Mouse (Mus musculus): ENCODE results near the gene Rai1. TPM values are rescaled to one million over a fixed set of nuclear protein-coding genes. Genes with fewer than 3 reads are reported as not detected.
A peak's percentile ranks its signal among the peaks of the same experiment; 100 is the strongest.

Rai1 gene
- polyA plus RNA-seq (2015; fragmentation: Nextera tagmentation; extraction: Ambion mirVana), result 22.9 and 23.9 TPM in 2 replicates

DNA sequence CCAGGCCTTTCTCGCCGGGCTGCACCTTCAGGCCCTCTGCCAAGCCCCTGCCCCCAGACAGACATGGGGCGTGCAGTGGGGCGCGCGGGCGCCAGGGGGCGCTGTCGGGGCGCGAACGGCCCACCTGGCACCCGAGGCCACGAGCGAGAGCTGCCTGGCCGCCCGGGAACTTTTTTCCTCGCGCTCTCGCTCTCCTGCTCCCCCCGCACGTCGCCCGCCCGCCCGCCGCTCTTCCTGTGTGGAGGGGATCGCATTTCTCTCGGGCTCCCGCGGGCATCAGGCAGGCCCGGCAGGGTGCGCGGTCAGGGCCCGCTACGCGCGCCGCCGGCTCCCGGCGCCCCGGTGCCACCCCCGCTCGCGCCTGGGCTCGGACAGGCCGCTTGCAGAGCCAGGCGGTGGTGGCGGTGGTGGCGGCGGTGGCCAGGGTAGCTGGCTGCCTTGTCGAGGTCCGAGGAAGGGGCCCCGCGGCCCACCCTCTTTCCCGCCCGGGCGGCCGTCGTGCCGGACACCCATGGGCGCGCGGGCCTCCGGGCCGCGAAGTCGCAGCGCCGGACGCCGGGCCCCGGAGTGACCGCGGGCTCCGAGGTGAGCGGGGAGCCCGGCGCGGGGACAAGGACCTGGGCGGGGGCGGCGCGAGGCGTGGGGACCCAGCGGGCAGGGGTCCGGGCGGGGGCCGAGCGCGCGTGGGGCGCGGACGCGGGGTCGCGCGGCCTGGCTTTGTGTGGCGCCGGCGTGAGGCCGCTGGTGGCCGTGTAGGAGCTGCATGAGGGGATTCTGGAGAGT lies at the start of gene Rai1:
Gene Rai1 (plus strand): TSS at position 204 of the 783 bp plus-strand sequence.
- peak within 1 kb of the TSS; percentile 70 for H3K4me2 ChIP-seq (ENCODE audit: low read depth, low read length)
- no peaks in the 10 kb centered on the region for H3K36me3 ChIP-seq (ENCODE audit: control insufficient read depth, insufficient read depth, low read length)
- peak within 1 kb of the TSS; percentile 100 for H3K9ac ChIP-seq (ENCODE audit: low read length)
- WGBS, result under 1% methylated on average over 69 of the region's 105 CpGs
- no peaks in the 10 kb centered on the region for H3K9me3 ChIP-seq (ENCODE audit: control insufficient read depth, low read length)
- no peaks in the 10 kb centered on the region for H3K27me3 ChIP-seq (ENCODE audit: control insufficient read depth, insufficient read depth, low read depth, low read length)
- peak within 1 kb of the TSS; percentile 96 for H3K27ac ChIP-seq (ENCODE audit: low read length)
- peak within 1 kb of the TSS; percentile 99 for H3K4me3 ChIP-seq (ENCODE audit: low read length)
- H3K4me1 ChIP-seq (replicated peaks; ENCODE audit: control insufficient read depth, insufficient read depth, low read length), result peaks cover 49% of the 10 kb centered on the region
- peak; percentile 72 for ATAC-seq (ENCODE audit: low read depth)

DNA sequence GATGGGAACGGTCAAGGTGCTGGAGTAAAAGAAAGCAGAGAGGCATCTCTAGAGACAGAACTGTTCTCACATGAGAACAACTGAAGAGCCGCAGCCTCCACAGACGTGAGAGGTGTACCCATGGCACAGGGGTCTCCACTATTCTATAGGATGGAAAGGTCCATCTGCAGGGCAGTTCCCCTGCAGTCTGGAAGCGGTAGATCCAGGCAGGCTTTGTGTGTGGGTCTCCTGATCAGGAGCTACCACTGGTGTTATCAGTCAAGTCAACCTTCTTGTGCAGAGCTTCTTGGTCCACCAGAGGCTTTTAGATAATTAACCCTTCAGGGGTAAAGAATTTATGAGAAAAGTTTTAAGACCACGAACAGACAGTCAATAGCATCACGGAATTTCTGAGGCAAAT lies 48.3 kb upstream of the Rai1 start:
- no peaks in the 10 kb centered on the region for H3K36me3 ChIP-seq (ENCODE audit: control insufficient read depth, insufficient read depth, low read length)
- ATAC-seq (ENCODE audit: low read depth), result no peak
- H3K4me1 ChIP-seq (replicated peaks; ENCODE audit: control insufficient read depth, insufficient read depth, low read length), result no peaks in the 10 kb centered on the region
- H3K27me3 ChIP-seq (ENCODE audit: control insufficient read depth, insufficient read depth, low read depth, low read length), result no peaks in the 10 kb centered on the region
- H3K4me3 ChIP-seq (ENCODE audit: low read length), result no peak overlapping the region
- no peak overlapping the region for H3K9ac ChIP-seq (ENCODE audit: low read length)
- H3K4me2 ChIP-seq (ENCODE audit: low read depth, low read length), result no peak overlapping the region
- H3K27ac ChIP-seq (ENCODE audit: low read length), result no peak overlapping the region
- WGBS, result 75% methylated on average over 6 of the region's 6 CpGs
- H3K9me3 ChIP-seq (ENCODE audit: control insufficient read depth, low read length), result no peaks in the 10 kb centered on the region

DNA sequence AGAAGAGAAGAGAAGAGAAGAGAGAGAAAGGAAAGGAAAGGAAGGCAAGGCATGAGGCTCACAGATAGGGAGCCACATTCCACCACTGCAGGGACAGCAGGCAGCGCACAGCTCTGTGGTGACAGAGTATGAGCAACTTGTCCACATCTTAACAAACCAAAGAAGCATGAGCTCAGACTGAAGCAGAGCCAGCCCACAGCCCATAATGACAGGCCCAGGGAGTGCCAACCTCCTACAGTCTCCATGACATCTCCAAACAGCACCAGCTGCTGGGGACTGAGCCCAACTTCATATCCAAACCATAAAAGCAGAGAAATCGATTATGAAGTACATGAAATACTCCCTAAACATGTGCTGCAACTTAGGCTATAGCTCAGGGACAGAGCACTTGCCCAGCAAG lies 46.8 kb upstream of the Rai1 start:
- H3K27me3 ChIP-seq (ENCODE audit: control insufficient read depth, insufficient read depth, low read depth, low read length), result no peaks in the 10 kb centered on the region
- H3K4me3 ChIP-seq (ENCODE audit: low read length), result no peak overlapping the region
- no peaks in the 10 kb centered on the region for H3K9me3 ChIP-seq (ENCODE audit: control insufficient read depth, low read length)
- WGBS, result 71% methylated on average over 2 of the region's 2 CpGs
- no peak overlapping the region for H3K4me2 ChIP-seq (ENCODE audit: low read depth, low read length)
- H3K9ac ChIP-seq (ENCODE audit: low read length), result no peak overlapping the region
- no peak for ATAC-seq (ENCODE audit: low read depth)
- H3K27ac ChIP-seq (ENCODE audit: low read length), result no peak overlapping the region
- H3K4me1 ChIP-seq (replicated peaks; ENCODE audit: control insufficient read depth, insufficient read depth, low read length), result no peaks in the 10 kb centered on the region
- H3K36me3 ChIP-seq (ENCODE audit: control insufficient read depth, insufficient read depth, low read length), result no peaks in the 10 kb centered on the region

DNA sequence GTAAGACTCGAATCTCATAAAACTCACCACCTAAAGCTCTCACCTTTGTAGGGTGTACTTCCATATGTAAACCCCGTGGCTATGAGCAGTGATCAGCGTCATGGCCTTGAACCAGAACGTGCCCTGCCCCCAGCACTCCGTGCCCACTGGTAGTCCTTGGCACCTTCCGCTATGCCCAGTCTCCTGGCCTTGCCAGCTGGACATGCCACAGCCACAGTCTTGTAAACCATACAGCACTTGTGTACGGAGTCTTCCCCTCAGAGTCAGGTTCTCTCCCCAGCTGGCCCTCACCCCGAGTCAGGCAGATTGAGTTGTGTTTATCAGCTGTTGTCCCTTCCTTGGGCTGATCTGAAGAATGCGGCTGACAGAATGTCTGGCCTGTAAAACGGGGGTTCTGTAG lies 46.4 kb upstream of the Rai1 start:
- no peak overlapping the region for H3K27ac ChIP-seq (ENCODE audit: low read length)
- no peaks in the 10 kb centered on the region for H3K4me1 ChIP-seq (replicated peaks; ENCODE audit: control insufficient read depth, insufficient read depth, low read length)
- ATAC-seq (ENCODE audit: low read depth), result no peak
- no peak overlapping the region for H3K9ac ChIP-seq (ENCODE audit: low read length)
- H3K4me2 ChIP-seq (ENCODE audit: low read depth, low read length), result no peak overlapping the region
- no peaks in the 10 kb centered on the region for H3K36me3 ChIP-seq (ENCODE audit: control insufficient read depth, insufficient read depth, low read length)
- no peak overlapping the region for H3K4me3 ChIP-seq (ENCODE audit: low read length)
- 61% methylated on average over 10 of the region's 10 CpGs for WGBS
- no peaks in the 10 kb centered on the region for H3K9me3 ChIP-seq (ENCODE audit: control insufficient read depth, low read length)
- no peaks in the 10 kb centered on the region for H3K27me3 ChIP-seq (ENCODE audit: control insufficient read depth, insufficient read depth, low read depth, low read length)

DNA sequence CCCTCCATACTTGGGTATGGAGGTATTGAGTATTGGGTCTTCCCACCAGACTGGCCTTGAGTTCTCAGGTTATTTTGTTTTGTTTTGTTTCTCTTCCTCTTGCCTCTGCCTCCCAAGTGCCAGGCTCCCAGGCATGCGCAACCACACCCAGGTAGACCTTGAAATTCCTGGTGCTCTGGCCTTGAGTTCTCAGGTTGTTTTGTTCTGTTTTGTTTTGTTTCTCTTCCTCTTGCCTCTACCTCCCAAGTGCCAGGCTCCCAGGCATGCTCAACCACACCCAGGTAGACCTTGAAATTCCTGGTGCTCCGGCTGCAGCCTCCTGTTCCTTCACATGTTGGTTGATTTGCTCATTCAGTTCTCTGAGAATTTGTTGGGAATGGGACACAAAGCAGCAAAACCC lies 44.8 kb upstream of the Rai1 start:
- Histone ChIP-seq H3K9ac (ENCODE audit: low read length) (no peak overlapping the region), H3K27me3 (ENCODE audit: control insufficient read depth, insufficient read depth, low read depth, low read length) (no peaks in the 10 kb centered on the region), H3K36me3 (ENCODE audit: control insufficient read depth, insufficient read depth, low read length) (no peaks in the 10 kb centered on the region), H3K4me2 (ENCODE audit: low read depth, low read length) (no peak overlapping the region), H3K27ac (ENCODE audit: low read length) (no peak overlapping the region), H3K4me1 (replicated peaks; ENCODE audit: control insufficient read depth, insufficient read depth, low read length) (no peaks in the 10 kb centered on the region), H3K9me3 (ENCODE audit: control insufficient read depth, low read length) (no peaks in the 10 kb centered on the region), H3K4me3 (ENCODE audit: low read length) (no peak overlapping the region)
- ATAC-seq (ENCODE audit: low read depth), result no peak
- 90% methylated on average over 2 of the region's 2 CpGs for WGBS

DNA sequence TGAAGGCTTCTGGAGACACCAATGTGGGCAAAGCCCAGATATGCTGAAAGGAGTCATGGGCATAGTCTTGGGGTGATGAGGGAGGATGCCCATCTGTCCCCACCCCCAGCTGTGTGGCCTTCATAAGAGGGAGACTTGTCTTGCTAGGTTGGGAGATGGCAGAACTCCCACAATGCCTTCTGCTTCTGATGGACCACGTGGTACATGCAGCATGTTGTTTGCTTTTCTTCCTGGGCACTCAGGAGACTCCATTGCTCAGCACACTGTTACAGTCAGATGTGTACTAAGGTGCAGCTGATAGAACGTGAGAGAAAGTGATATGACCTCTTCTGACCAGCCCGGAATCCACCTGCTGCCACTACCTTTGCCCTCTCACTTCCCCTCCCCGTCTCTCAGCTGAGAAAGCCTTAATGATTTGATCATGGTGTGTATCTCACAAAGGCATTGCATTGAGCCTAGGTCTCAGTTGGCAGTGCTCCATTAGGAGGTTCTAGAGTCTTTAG lies 43.3 kb upstream of the Rai1 start:
- no peak overlapping the region for H3K4me2 ChIP-seq (ENCODE audit: low read depth, low read length)
- no peaks in the 10 kb centered on the region for H3K4me1 ChIP-seq (replicated peaks; ENCODE audit: control insufficient read depth, insufficient read depth, low read length)
- no peak for ATAC-seq (ENCODE audit: low read depth)
- no peaks in the 10 kb centered on the region for H3K27me3 ChIP-seq (ENCODE audit: control insufficient read depth, insufficient read depth, low read depth, low read length)
- H3K9me3 ChIP-seq (ENCODE audit: control insufficient read depth, low read length), result no peaks in the 10 kb centered on the region
- 61% methylated on average over 4 of the region's 4 CpGs for WGBS
- H3K27ac ChIP-seq (ENCODE audit: low read length), result no peak overlapping the region
- no peak overlapping the region for H3K9ac ChIP-seq (ENCODE audit: low read length)
- no peaks in the 10 kb centered on the region for H3K36me3 ChIP-seq (ENCODE audit: control insufficient read depth, insufficient read depth, low read length)
- H3K4me3 ChIP-seq (ENCODE audit: low read length), result no peak overlapping the region

DNA sequence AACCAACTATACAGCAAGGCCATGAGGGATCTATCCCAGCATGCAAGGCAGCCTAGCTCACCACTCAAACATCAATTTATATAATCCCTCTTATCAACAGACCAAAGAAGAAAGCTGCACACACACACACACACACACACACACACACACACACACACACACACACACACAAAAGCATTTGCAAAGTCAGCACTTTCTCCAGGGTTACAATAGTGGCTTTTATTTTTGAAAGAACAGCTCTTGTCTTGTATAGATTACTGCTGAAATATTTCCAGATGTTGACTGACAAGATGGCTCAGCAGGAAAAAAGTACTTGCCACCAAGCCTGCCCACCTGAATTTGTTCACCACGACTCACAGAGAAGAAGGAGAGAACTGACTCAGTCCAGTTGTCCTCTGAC lies 39.5 kb upstream of the Rai1 start:
- no peaks in the 10 kb centered on the region for H3K4me1 ChIP-seq (replicated peaks; ENCODE audit: control insufficient read depth, insufficient read depth, low read length)
- no peak overlapping the region for H3K4me2 ChIP-seq (ENCODE audit: low read depth, low read length)
- no peak overlapping the region for H3K9ac ChIP-seq (ENCODE audit: low read length)
- ATAC-seq (ENCODE audit: low read depth), result no peak
- H3K4me3 ChIP-seq (ENCODE audit: low read length), result no peak overlapping the region
- no peaks in the 10 kb centered on the region for H3K36me3 ChIP-seq (ENCODE audit: control insufficient read depth, insufficient read depth, low read length)
- H3K9me3 ChIP-seq (ENCODE audit: control insufficient read depth, low read length), result no peaks in the 10 kb centered on the region
- H3K27ac ChIP-seq (ENCODE audit: low read length), result no peak overlapping the region
- no peaks in the 10 kb centered on the region for H3K27me3 ChIP-seq (ENCODE audit: control insufficient read depth, insufficient read depth, low read depth, low read length)
- WGBS, result 32% methylated on average over 1 of the region's 1 CpGs

DNA sequence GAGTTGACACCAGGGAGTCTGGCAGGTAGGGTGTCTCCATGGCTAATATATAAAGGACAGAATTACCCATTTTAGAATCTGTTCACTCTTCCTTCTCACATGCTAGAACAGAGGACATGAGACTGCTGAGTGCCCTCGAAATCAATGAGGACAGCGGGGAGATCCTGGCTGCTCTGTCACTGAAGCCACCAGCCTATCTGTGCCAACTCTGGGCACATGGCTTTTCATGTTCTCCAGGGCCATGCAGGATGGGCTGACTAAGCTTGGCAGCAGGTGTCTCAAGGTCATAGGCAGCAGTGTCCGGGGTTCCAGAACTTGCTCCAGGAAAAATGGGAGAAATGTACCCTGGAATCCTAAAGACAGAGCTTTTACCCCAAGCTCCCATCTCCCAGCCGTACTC lies 37.2 kb upstream of the Rai1 start:
- 85% methylated on average over 4 of the region's 4 CpGs for WGBS
- ATAC-seq (ENCODE audit: low read depth), result no peak

DNA sequence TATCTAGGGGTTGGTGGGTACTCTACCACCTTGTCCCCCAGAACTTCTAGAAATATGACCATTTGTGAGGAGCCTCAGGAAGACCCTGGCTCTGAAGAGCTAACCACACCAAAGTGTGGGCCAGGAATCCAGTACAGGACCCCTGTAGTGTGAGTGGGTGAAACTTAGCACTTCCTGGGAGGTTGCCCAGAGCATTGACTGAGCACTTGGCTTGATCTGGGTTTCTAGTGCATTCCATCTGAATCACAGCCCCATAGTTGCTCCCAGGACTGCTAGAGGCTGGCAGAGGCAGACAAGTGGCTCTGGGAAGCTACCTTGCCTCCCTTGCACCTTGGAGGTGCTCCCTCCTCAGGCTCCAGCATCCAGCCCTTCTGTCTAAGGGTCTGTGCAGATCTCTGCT lies 36.2 kb upstream of the Rai1 start:
- H3K9me3 ChIP-seq (ENCODE audit: control insufficient read depth, low read length), result no peaks in the 10 kb centered on the region
- no peak overlapping the region for H3K4me2 ChIP-seq (ENCODE audit: low read depth, low read length)
- no peaks in the 10 kb centered on the region for H3K27me3 ChIP-seq (ENCODE audit: control insufficient read depth, insufficient read depth, low read depth, low read length)
- H3K4me1 ChIP-seq (replicated peaks; ENCODE audit: control insufficient read depth, insufficient read depth, low read length), result no peaks in the 10 kb centered on the region
- no peaks in the 10 kb centered on the region for H3K36me3 ChIP-seq (ENCODE audit: control insufficient read depth, insufficient read depth, low read length)
- H3K27ac ChIP-seq (ENCODE audit: low read length), result no peak overlapping the region
- H3K4me3 ChIP-seq (ENCODE audit: low read length), result no peak overlapping the region
- no peak for ATAC-seq (ENCODE audit: low read depth)
- H3K9ac ChIP-seq (ENCODE audit: low read length), result no peak overlapping the region

More for the DNA sequence above, 37.2 kb upstream of the Rai1 start:
- Histone ChIP-seq H3K4me3 (ENCODE audit: low read length) (no peak overlapping the region), H3K36me3 (ENCODE audit: control insufficient read depth, insufficient read depth, low read length) (no peaks in the 10 kb centered on the region), H3K27me3 (ENCODE audit: control insufficient read depth, insufficient read depth, low read depth, low read length) (no peaks in the 10 kb centered on the region), H3K9me3 (ENCODE audit: control insufficient read depth, low read length) (no peaks in the 10 kb centered on the region), H3K4me2 (ENCODE audit: low read depth, low read length) (no peak overlapping the region), H3K27ac (ENCODE audit: low read length) (no peak overlapping the region), H3K9ac (ENCODE audit: low read length) (no peak overlapping the region), H3K4me1 (replicated peaks; ENCODE audit: control insufficient read depth, insufficient read depth, low read length) (no peaks in the 10 kb centered on the region)
